Mouse (Mus musculus): Measurements from ENCODE around the gene Elovl6.

DNA sequence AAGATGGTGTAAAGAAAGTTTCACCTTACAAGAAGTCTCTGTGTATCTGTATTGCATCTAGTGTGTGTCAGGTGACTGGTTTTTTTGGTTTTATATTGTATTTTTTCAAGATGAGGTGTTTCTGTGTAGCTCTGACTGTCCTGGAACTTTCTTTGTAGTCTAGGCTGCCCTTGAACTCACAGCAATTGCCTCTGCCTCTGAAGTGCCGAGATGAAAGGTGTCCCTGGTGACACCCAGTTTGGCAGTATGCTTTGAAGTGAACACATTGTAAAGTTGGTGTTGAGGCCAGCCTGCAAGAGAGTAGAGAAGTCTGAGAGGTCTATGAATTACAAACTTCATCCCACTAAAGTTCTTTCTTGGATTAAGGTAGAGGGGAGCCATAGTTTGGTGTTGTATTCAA lies 13.1 kb downstream of the Elovl6 start:
- TF ChIP-seq POLR2A (IDR thresholded peaks at IDR 0.05; ENCODE audit: extremely low read depth, insufficient read depth, low read length) (no peak), CTCF (IDR thresholded peaks at IDR 0.05; ENCODE audit: extremely low read depth, insufficient read depth, low read length) (no peak)

Data from cortical plate, adult 2 months (tissue).